Mouse (Mus musculus) hindbrain, embryonic 10.5 days (tissue): ENCODE measurements around the gene Dclre1c. TPM values are rescaled to one million over a fixed set of nuclear protein-coding genes. Genes with fewer than 3 reads are reported as not detected.

Experiments used
- DNase-seq: peaks from one replicate; pipeline ENCODE4 v3.0.0-alpha.2; 2017; ENCODE audit warnings: low spot score
- H3K27ac ChIP-seq: fragments of 300-500 bp; sonication (generic); 2 replicates; pipeline ENCODE4 v1.5.1; 2016; ENCODE audit warnings: mild to moderate bottlenecking, moderate library complexity
- H3K27me3 ChIP-seq: fragments of 300-500 bp; sonication (generic); 2 replicates; pipeline ENCODE4 v1.6.1; 2016; ENCODE audit warnings: mild to moderate bottlenecking; ENCODE audit not compliant: poor library complexity, insufficient read depth, severe bottlenecking
- H3K36me3 ChIP-seq: fragments of 300-500 bp; sonication (generic); 2 replicates; pipeline ENCODE4 v1.6.1; 2016; ENCODE audit warnings: mild to moderate bottlenecking, moderate library complexity
- H3K4me1 ChIP-seq: fragments of 300-500 bp; sonication (generic); replicated peaks from 2 replicates; pipeline ENCODE4 v1.6.1; 2016; ENCODE audit warnings: mild to moderate bottlenecking
- H3K4me3 ChIP-seq: fragments of 300-500 bp; sonication (generic); 2 replicates; pipeline ENCODE4 v1.5.1; 2016; ENCODE audit warnings: mild to moderate bottlenecking, moderate library complexity
- H3K9me3 ChIP-seq: fragments of 300-500 bp; sonication (generic); 2 replicates; pipeline ENCODE4 v1.6.1; 2016; ENCODE audit warnings: mild to moderate bottlenecking, moderate library complexity
- WGBS: fragments of 180-500 bp; shearing (Covaris S2); methylation state at CpG from one replicate; pipeline ENCODE4 v1.1.7; 2016; 5-methylcytosine and 5-hydroxymethylcytosine counted together
- polyA plus RNA-seq: library from polyadenylated mRNA; unstranded; fragments of >200 nt; fragmentation: Nextera tagmentation; extraction: Ambion mirVana; gene quantifications from 2 replicates; pipeline ENCODE4 v1.2.1, GENCODE M21; 2016

The Dclre1c gene
- polyA plus RNA-seq, 1 experiment from 2014 or later: 8.4 TPM

GRCm38 (mm10) chr2:3435369-3436061, 11.6 kb downstream of the Dclre1c start:
- WGBS: 80% methylated on average over 6 of the region's 6 CpGs

GRCm38 (mm10) chr2:3437956-3438355, 14.0 kb downstream of the Dclre1c start:
- no peak overlapping the region for H3K4me3 ChIP-seq
- H3K36me3 ChIP-seq: peaks cover 33% of the 10 kb centered on the region
- no peaks in the 10 kb centered on the region for H3K9me3 ChIP-seq
- H3K4me1 ChIP-seq: 0 out of 2 replicates have a peak, but pooled peaks cover 4% of the 10 kb centered on the region
- 40% methylated on average over 7 of the region's 7 CpGs for WGBS
- DNase-seq: no peak
- no peaks in the 10 kb centered on the region for H3K27me3 ChIP-seq
- no peak overlapping the region for H3K27ac ChIP-seq

More at GRCm38 (mm10) chr2:3435369-3436061, 11.6 kb downstream of the Dclre1c start:
- H3K27ac ChIP-seq: no peak overlapping the region
- H3K27me3 ChIP-seq: no peaks in the 10 kb centered on the region
- H3K4me3 ChIP-seq: no peak overlapping the region
- H3K36me3 ChIP-seq: peaks cover 18% of the 10 kb centered on the region; the same call in 1 of the 2 replicates
- 0 out of 2 replicates have a peak, but pooled peaks cover 4% of the 10 kb centered on the region for H3K4me1 ChIP-seq
- no peak for DNase-seq
- no peaks in the 10 kb centered on the region for H3K9me3 ChIP-seq

GRCm38 (mm10) chr2:3444206-3444605, 20.3 kb downstream of the Dclre1c start:
- Histone ChIP-seq H3K9me3 (no peaks in the 10 kb centered on the region), H3K27ac (no peak overlapping the region), H3K27me3 (no peaks in the 10 kb centered on the region), H3K36me3 (peaks cover 50% of the 10 kb centered on the region), H3K4me1 (no peaks in the 10 kb centered on the region), H3K4me3 (no peak overlapping the region)
- 90% methylated on average over 7 of the region's 7 CpGs for WGBS
- no peak for DNase-seq

GRCm38 (mm10) chr2:3445984-3446383, 22.1 kb downstream of the Dclre1c start:
- Histone ChIP-seq H3K27me3 (no peaks in the 10 kb centered on the region), H3K4me3 (no peak overlapping the region), H3K27ac (no peak overlapping the region), H3K9me3 (no peaks in the 10 kb centered on the region), H3K36me3 (peaks cover 57% of the 10 kb centered on the region), H3K4me1 (no peaks in the 10 kb centered on the region)
- DNase-seq: no peak
- WGBS: 82% methylated on average over 4 of the region's 4 CpGs

- H3K27ac ChIP-seq: no peak overlapping the region
- H3K4me1 ChIP-seq: no peaks in the 10 kb centered on the region
- no peaks in the 10 kb centered on the region for H3K9me3 ChIP-seq
- WGBS: 81% methylated on average over 2 of the region's 2 CpGs
- DNase-seq: no peak
- H3K27me3 ChIP-seq: no peaks in the 10 kb centered on the region
- H3K36me3 ChIP-seq: peaks cover 58% of the 10 kb centered on the region
- H3K4me3 ChIP-seq: no peak overlapping the region
Measured at GRCm38 (mm10) chr2:3449431-3449830, 25.5 kb downstream of the Dclre1c start.

GRCm38 (mm10) chr2:3453096-3453495, 29.2 kb downstream of the Dclre1c start:
- no peaks in the 10 kb centered on the region for H3K9me3 ChIP-seq
- H3K4me1 ChIP-seq: no peaks in the 10 kb centered on the region
- peaks cover 77% of the 10 kb centered on the region for H3K36me3 ChIP-seq
- H3K4me3 ChIP-seq: no peak overlapping the region
- 92% methylated on average over 3 of the region's 3 CpGs for WGBS
- no peaks in the 10 kb centered on the region for H3K27me3 ChIP-seq
- no peak for DNase-seq
- H3K27ac ChIP-seq: no peak overlapping the region

- Histone ChIP-seq H3K27me3 (no peaks in the 10 kb centered on the region), H3K9me3 (no peaks in the 10 kb centered on the region), H3K4me3 (no peak overlapping the region), H3K27ac (no peak overlapping the region), H3K4me1 (no peaks in the 10 kb centered on the region), H3K36me3 (peaks cover 94% of the 10 kb centered on the region)
- no peak for DNase-seq
- 90% methylated on average over 4 of the region's 4 CpGs for WGBS
Measured at GRCm38 (mm10) chr2:3456590-3456989, 32.7 kb downstream of the Dclre1c start.

GRCm38 (mm10) chr2:3473891-3474290, 50.0 kb downstream of the Dclre1c start:
- Histone ChIP-seq H3K9me3 (no peaks in the 10 kb centered on the region), H3K27ac (peak overlapping the region; percentile 97), H3K36me3 (peaks cover 33% of the 10 kb centered on the region), H3K27me3 (no peaks in the 10 kb centered on the region), H3K4me1 (peaks cover 17% of the 10 kb centered on the region), H3K4me3 (peak overlapping the region; percentile 86)
- under 1% methylated on average over 12 of the region's 12 CpGs for WGBS
- DNase-seq: no peak

- Histone ChIP-seq H3K36me3 (peaks cover 28% of the 10 kb centered on the region), H3K4me3 (peak overlapping the region; percentile 86), H3K27me3 (no peaks in the 10 kb centered on the region), H3K27ac (peak overlapping the region; percentile 97), H3K9me3 (0 out of 2 replicates have a peak, but pooled peaks cover 3% of the 10 kb centered on the region), H3K4me1 (peaks cover 17% of the 10 kb centered on the region)
- peak; percentile 77 for DNase-seq
- under 1% methylated on average over 46 of the region's 46 CpGs for WGBS
Measured at GRCm38 (mm10) chr2:3474361-3474805, 50.5 kb downstream of the Dclre1c start.

- H3K9me3 ChIP-seq: 0 out of 2 replicates have a peak, but pooled peaks cover 4% of the 10 kb centered on the region
- H3K4me3 ChIP-seq: peak within 1 kb of the TSS; percentile 86
- under 1% methylated on average over 42 of the region's 42 CpGs for WGBS
- peaks cover 23% of the 10 kb centered on the region for H3K36me3 ChIP-seq
- H3K4me1 ChIP-seq: peaks cover 17% of the 10 kb centered on the region
- H3K27me3 ChIP-seq: no peaks in the 10 kb centered on the region
- H3K27ac ChIP-seq: peak within 1 kb of the TSS; percentile 97
- peak; percentile 99 for DNase-seq
Measured at GRCm38 (mm10) chr2:3474861-3475283, 50.9 kb downstream of the Dclre1c start, which contains the start of gene Suv39h2. Gene Suv39h2, minus strand, starts transcription at chr2:3475031.

- peaks cover 17% of the 10 kb centered on the region for H3K4me1 ChIP-seq
- peak overlapping the region; percentile 97 for H3K27ac ChIP-seq
- 72% methylated on average over 3 of the region's 3 CpGs for WGBS
- DNase-seq: no peak
- H3K36me3 ChIP-seq: peaks cover 15% of the 10 kb centered on the region
- H3K9me3 ChIP-seq: 0 out of 2 replicates have a peak, but pooled peaks cover 4% of the 10 kb centered on the region
- no peaks in the 10 kb centered on the region for H3K27me3 ChIP-seq
- H3K4me3 ChIP-seq: peak overlapping the region; percentile 86; the same call in 1 of the 2 replicates
Measured at GRCm38 (mm10) chr2:3475746-3476251, 51.9 kb downstream of the Dclre1c start.

GRCm38 (mm10) chr2:3480239-3480638, 56.3 kb downstream of the Dclre1c start:
- 0 out of 2 replicates have a peak, but pooled peaks cover 4% of the 10 kb centered on the region for H3K9me3 ChIP-seq
- no peak overlapping the region for H3K27ac ChIP-seq
- peaks cover 4% of the 10 kb centered on the region; the same call in 1 of the 2 replicates for H3K36me3 ChIP-seq
- WGBS: 81% methylated on average over 3 of the region's 3 CpGs
- DNase-seq: no peak
- peaks cover 5% of the 10 kb centered on the region; the same call in 1 of the 2 replicates for H3K4me1 ChIP-seq
- no peak overlapping the region for H3K4me3 ChIP-seq
- H3K27me3 ChIP-seq: no peaks in the 10 kb centered on the region

- H3K4me1 ChIP-seq: no peaks in the 10 kb centered on the region
- no peak for DNase-seq
- peaks cover 58% of the 10 kb centered on the region for H3K36me3 ChIP-seq
- no peaks in the 10 kb centered on the region for H3K27me3 ChIP-seq
- H3K27ac ChIP-seq: no peak overlapping the region
- H3K9me3 ChIP-seq: no peaks in the 10 kb centered on the region
- H3K4me3 ChIP-seq: no peak overlapping the region
- WGBS: 91% methylated on average over 3 of the region's 3 CpGs
Measured at GRCm38 (mm10) chr2:3489816-3490215, 65.9 kb downstream of the Dclre1c start.
